Mouse (Mus musculus) CD4-positive helper T cell, adult 2 months (primary cell): Measurements from ENCODE around the gene Desi1.

Source experiments
- DNase-seq: peaks from one replicate; pipeline ENCODE4 v3.0.0-alpha.2; 2012; ENCODE audit warnings: low read depth, missing footprints, low spot score

Gene Desi1

DNA sequence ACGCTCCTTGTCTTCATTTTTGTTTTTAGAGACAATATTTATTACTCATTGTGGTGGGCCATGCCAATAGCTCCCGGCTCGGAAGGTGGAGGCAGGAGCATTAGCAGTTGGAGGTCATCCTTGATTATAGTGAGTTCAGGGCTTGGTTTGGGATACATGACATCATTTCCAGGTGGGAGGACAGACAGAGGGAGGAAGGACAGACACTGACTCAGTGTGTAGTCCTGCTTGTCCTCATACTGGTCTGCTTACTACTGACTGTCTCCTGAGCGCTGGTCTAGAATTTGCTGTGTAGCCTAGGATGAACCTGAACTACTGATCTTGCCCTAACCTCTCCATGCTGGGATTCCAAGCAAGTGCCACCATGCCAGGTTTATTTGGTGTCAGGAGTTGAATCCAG lies at the start of gene Desi1:
TSS of gene Desi1 (minus strand) at position 101 of the 400 bp plus-strand sequence.
- DNase-seq: no peak

DNA sequence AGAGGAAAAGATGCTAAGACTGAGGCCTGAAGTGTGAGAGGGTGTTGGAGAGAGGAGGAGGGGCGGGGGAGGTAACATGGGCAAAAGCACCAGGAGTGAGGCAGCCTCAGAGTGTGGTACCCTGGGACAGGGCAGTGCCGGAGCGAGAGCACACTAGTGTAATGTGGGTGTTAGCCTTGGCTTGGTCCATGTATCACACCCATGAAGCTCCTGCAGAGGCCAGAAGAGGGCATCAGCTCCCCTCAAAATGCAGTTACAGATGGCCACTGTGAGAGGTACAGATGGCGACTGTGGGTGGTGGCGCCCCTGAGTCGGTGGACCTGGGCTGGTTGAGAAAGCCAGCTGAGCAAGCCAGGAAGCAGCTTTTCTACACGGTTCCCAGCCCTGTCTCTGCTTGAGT lies 47.5 kb upstream of the Desi1 start:
- peak; percentile 45 for DNase-seq

DNA sequence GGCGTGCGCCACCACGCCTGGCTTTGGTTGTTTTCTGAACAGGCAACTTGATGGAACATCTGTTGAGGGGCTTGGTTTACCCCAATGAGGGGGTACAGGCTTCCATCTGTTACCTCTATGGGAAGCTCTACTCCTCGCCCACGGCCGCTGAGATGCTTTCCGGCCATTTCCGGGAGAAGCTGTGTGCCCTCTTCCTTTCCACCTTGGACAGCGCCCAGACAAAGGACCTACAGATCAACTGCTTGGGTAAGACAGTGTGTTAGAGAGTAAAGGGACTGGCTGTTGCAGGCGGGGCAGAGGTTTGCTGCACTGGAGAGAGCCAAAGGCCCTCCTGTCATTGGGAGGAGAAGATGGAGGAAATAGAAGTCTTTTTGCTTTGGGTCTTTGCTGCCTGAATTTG lies 46.2 kb upstream of the Desi1 start:
- DNase-seq: no peak

DNA sequence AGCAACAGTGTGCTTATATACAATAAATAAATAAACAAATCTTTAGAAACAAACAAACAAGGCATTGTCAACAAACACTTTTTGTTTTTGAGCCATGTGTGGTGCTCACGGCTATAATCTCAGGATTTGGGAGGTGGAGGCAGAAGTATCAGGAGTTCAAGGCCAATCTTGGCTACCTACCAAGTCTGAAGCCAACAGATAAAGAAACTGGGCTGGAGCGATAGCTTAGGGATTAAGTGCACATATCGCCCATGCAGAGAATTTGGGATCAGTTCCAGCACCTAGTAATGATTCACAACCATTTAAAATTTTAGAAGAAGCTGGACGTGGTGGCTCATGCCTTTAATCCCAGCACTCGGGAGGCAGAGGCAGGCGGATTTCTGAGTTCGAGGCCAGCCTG lies 39.8 kb upstream of the Desi1 start:
- DNase-seq: no peak

DNA sequence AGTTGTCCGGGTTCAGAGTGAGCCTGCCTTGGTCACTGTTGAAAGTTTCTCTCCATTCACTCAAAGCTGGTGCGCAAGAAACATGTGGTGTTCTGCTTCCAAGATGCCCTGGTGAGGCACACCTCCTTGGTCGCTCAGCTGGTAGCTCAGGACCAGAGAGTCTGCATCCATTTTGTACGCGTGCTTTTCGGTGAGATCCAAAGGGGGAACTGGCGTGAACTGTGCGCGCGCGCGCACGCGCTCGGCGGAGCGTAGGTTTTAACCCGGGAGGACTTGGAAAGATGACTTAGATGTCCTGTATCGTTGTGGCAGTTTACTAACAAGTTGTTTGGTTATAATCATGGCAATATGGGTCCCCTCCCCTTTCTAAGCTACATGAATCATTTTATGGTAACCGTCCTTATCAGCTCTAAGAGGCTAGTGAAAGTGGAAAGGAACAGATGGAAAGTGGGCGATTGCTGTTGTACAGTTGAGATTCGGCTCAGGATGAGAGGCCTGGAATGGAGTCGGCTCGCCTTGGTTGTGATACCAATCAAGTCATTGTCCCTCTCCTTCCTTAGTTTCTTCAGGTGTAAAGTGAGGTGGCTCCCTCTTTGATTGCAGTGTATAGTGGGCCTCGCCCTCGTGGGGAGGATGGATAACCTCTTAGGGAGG lies 38.3 kb upstream of the Desi1 start:
- DNase-seq: no peak

DNA sequence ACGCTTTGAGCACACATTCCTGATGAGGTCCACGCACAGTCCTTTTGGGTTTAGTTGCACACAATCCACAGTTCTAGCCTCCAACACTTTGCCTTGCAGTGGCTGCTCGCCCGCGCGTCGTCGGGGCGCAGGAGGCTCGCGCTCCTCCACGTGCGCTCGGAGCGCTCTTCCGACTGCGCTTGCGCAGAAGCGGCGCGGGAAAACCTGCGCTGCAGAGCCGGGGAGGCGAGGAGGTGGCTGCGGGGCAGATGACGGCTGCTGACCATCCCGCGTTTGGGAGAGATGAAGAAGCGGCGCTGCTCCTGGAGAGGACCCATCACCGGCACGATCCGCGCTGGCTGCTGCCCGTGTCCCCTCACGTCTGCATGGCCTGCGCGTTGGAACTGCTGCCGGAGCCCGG lies 36.2 kb upstream of the Desi1 start, which contains the start of gene Mei1:
TSS of gene Mei1 (plus strand) at position 99 of the 400 bp plus-strand sequence.
- no peak for DNase-seq

DNA sequence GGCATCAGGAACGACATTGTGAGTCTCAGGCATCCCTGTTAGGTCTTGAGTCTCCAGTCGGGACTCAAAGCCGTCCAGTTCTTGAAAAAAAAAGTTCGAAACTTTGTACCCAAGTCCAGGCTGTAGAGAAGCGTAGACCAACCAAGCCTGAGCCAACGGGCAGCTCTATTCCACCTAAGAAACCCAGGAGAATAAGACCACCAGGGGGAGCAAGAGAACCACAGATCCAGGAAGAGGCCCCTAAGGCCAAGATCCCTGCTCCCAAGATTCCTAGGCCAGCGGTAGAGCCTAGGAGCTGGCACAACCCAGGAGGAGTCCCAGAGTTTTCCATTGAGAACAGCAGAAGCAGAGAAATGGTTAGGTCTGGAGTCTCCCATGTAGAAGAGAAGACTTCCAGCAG lies 31.8 kb upstream of the Desi1 start:
- DNase-seq: peak; percentile 60

DNA sequence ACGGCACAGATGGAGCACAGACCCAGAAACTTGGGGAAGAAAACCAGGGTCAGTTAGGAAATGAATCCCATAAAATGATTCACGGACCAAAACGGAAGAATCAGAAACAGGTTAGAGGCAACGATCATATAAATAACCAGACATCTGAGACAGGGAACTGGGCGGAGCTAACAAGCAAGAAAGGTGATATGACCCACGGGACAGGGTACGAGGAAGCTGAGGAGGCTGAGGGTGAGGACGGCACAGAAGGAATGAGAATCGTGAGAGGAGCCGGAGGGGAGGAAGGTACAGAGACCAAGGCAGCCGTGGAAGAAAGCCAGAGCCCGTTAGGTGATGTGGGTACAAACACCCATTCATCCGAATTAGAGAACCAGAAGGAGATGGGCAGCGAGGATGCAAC lies 30.2 kb upstream of the Desi1 start:
- no peak for DNase-seq

DNA sequence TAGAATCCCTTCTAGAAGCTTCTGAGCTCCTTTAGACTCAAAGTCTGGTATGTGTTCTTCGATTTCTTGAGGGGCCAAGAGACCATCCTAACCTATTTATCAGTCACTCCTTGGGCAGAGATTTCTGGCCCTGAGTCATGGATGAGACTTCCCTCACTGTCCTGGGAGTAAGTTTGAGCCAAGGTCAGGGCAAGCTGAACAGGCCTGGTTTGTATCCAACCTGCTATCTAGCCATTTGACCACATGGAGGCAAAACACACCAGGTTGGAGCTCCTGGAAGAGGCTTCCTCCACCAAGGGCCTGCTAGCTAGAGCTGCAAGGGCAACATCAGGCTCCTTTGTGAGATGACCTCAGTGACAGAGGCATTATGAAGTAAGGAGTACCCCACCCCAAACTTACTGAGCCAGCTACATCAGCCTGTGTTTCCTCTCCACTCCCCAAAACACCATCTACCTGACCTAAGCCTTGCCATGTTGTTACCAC lies 25.1 kb upstream of the Desi1 start, which contains the start of gene 4930407I10Rik:
TSS of gene 4930407I10Rik (plus strand) at position 433 of the 483 bp plus-strand sequence.
- DNase-seq: no peak

DNA sequence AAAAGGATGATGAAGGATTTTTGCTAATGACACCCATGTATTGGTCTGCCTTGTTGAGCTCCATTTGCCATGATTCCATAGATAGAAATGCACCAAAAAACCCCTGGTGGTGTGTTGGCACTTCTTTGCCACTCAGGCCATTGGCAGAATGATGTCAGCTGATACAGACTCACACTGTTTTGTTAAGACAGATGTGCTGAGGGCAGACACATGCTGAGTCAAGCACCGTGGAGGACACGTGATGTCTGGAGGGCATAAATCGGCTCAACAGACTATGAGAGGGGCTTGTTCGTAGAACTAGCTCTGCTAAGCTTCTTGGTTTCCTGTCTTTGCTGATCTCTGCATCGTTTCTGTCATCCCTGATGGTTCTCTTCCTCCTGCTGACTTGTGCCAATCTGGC lies 18.9 kb upstream of the Desi1 start:
- DNase-seq: no peak

DNA sequence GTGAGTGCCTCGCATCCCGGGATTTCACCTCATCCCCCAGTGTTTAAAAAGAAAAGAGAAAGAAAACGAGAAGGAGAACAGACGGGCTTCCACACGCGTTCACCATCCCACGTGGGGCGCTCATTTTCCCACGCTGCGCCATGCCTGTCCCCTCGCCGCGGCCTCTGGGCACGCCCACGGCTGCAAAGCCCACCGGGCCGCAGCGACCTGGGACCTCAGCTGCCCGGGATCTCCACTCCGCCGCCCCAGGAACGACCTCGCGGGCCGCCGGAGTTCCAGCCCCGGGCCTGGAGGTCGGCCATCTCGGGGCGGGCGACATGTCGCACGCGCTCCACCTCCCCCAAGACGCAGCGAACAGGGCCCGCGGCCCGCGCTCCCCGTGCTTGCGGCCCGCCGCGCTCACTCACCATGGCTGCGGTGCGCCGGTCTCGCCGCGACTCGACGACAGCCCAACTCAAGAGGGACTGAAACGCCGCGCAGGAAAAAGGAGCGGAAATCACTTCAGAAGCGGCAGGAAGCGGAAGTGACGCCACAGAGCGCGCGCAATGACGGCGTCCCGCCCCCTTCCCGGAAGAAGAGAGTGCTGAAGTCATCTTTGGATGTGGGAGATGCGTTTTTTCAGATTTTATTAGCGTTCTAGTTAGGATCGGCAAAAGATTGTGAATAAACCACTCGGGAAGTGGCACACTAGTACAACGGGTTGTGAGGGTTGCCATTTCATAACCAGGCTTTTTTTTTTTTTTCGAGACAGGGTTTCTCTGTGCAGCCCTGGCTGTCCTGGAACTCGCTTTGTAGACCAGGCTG lies 13.6 kb upstream of the Desi1 start, which contains the start of gene Snu13:
TSS of gene Snu13 (minus strand) at position 519 of the 804 bp plus-strand sequence.
- DNase-seq: peak; percentile 94

DNA sequence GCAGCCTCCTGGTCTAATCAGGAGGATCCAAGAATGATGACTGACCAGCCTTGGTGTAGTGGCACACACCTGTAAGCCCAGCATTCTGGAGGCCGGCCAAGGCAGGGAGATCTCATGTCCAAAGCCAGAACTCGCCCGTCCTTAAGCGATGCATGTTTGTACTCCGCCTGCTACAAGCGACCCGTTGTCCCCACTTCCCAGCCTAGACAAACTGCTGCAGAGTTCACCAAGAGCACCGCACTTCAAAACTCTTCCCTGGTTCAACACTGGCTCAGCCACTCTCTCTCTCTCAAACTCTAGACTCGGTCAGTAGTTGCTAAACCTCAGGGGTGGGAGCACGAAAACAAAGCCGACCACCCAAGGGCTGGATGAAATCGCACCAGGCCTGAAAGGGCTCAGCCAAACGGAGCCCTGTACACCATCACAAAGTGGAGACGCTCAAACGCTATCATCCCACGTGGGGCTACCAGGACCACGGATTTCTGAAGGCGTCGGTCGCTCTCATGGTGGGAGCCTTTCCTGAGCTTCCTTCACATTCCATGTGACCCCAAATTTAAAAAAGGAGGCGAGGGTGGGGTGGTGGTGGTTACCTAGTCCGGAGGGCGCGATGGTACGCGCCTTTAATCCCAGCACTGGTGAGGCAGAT lies 12.7 kb upstream of the Desi1 start:
- DNase-seq: peak; percentile 34

DNA sequence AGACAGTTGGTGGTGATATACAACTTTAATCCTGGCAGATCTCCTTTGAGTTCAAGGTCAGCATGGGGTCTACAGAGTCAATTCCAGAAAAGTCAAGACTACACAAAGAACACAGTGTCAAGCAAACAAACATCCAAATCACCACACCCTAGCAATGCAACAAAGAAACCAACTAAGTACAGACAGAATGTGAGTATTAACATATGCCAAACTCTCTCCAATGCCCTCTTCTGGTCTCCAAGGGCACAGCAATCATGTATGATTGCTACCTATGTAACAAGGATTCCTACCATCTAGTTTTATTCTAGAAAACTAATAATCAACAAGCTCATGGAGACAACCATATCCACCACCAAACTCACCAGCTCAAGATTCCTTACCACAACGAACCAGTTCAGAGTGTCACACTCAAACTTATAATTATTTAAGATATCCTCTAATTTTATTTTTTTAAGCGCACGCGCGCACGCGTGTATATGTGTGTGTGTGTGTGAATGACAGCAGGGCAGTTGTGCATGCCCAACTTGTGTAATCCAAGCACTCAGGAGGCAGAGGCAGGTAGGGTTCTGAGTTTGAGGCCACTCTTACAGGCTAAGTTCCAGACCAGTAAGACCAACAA lies 10.6 kb upstream of the Desi1 start:
- DNase-seq: peak; percentile 61

DNA sequence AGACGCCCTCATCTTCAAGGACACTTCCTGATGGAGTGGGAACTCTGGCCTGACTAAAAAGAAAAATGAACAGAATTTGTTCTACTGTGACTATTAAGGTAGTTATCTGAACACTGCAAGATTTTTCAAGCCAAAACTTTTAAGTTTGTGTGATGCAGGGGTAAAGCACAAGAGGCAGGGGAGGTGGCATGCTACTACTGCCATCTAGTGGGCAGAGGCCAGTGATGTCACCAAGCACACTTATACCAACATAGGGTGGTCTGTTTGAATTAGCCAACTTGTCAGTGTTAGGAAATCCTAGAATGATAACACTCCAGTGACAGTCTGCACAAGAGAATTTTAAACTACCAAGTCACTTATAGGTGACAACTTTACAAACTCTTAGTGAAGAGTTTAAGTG lies 7.0 kb upstream of the Desi1 start:
- DNase-seq: peak; percentile 71

DNA sequence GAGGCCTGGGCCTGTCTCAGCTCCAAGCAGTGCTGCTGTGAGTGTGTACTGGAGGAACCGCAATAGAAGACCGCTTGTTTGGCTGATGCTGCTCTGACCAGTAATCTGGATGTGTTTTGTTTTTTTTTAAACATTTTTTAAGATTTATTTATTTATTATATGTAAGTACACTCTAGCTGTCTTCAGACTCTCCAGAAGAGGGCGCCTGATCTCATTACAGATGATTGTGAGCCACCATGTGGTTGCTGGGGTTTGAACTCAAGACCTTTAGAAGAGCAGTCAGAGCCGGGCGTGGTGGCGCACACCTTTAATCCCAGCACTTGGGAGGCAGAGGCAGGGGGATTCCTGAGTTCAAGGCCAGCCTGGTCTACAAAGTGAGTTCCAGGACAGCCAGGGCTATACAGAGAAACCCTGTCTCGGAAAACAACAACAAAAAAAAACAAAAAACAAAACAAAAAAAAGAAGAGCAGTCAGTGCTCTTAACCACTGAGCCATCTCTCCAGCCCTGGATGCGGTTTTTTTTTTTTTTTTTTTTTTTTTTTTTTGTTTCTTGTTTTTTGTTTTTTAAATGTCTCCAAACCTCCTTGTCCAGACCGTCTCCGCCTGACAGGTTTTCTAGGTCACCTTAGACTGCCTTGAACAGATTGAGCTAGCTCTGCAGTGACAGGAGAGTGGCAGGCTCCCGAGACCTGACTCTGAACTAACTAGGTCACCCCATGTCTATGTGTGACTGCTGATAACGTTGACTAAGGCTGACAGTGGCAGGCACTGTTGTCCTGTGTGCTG lies 2.4 kb upstream of the Desi1 start:
- peak; percentile 69 for DNase-seq

DNA sequence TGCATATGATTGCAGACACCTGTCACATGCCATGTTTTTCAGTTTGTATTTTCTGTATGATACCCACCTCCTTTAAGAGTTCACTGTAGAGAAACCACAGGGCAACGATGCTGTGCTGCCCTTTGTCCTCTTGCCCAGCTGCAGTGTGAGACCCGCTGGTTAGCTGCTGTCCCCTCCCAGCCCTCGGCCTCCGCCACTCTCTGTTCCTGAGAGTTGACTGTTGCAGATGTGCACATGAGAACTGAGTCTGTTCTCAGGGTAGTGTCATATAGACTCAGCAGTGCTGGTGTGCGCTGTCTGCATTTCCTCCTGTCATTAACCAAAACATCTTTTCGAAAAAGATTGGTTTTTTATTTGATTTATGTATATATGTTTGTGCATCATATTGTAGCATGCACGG lies 1.3 kb downstream of the Desi1 start:
- DNase-seq: no peak

DNA sequence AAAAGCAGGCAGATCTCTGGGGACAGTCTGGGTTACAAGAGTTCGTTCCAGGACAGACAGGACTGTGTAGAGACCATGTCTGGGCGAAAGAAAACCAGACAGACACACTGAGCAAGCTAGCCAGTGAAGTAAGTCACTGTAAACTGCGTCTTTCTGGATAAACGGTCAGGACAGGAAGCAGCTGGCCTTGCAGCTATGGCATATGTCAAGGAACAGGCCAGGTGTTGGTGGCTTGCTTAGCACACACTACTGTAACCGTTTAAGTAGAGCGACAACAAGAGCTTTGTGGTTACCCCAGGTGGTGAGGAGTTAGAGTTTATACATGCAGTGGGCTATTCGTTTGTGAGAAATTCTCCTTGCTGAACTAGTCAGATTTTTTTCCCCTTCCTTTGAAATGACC lies 5.9 kb downstream of the Desi1 start:
- DNase-seq: no peak

DNA sequence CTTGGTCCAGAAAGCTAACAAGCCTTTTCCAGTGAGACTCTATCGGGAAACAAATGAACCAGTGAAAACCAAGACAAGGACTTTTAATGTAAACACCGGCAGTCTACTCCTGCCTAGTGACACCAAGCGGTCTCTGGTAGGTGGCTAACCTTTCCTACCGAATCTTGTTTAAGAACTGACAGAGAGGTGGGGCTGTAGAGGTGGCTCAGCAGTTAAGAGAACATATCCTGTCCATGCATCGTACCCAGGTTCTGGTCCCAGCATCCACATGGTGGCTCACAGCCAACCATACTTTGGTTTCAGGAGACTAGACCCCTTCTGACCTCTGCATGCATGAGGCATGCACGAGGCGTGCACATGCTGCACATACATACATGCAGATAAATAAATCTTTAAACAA lies 6.4 kb downstream of the Desi1 start:
- no peak for DNase-seq

DNA sequence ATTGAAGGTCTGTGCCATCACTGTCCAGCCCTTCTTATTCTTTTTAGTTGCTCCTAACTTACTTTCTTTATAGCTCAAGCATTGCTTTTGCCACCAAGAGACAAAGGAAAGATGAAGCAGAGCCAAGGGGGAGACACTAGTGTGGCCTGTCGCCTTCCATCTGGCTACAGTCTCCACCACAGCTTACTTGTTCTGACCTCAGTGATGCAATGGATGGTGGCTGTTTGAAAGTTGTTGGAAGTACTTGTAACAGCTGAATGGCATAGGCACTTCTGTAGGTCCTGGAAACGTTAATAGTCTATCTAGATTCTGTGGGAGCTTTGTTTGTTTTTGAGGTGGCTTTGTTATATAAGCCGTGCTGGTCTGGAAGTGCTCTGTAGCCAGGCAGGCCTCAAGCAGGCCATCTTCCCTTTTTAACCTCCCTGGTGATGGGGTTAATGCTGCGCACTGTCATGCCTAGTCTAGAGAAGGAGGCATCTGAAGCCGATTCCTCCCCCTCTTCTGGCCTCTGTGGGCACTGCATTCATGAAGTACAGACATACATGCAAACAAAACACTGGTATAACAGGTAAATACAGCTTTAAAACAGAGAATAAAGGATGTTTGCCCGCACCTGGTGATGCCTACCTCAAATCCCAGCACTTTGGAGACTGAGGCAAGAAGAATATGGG lies 9.6 kb downstream of the Desi1 start:
- no peak for DNase-seq

DNA sequence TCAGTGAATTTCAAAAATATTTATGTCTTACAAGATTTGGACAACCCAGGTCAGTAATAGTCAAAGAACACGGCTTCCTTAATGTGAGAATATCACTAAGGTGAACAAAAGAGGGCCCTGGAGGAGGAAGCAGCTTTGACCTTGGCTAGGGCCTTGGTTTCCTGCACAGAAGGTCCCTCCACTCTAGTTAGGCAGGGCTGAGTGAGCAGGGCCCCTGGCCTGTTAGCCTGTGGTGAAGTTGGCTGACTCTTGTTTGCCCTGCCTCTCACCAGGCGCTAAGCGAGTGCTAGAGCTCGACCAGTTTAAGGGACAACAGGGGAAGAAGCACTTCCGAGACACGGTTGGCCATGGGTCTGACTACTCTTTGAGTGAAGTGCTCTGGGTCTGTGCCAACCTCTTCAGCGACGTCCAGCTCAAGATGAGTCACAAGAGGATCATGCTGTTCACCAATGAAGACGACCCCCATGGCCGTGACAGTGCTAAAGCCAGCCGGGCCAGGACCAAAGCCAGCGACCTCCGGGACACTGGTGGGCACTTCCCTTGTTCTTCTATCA lies 11.1 kb downstream of the Desi1 start:
- DNase-seq: no peak
